23 mouse cellular contexts compared by ENCODE assay signal in the genomic region with DNA sequence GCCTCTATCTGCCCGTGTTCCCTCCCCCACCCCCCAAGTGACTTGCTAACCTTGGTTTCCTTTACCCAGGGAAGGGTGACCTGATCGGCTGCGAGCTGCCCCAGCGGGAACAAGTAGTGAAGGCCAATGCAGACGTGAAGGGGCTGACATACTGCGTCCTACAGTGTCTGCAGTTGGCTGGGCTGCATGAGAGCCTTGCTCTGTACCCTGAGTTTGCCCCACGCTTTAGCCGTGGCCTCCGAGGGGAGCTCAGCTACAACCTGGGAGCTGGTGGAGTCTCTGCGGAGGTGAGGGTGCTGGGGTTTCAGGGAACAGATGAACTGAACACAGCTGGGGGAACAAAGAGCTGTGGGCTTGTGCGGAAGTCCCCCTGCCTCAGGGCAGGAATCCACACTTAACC. TPM values are rescaled to one million over a fixed set of nuclear protein-coding genes. Genes with fewer than 3 reads are reported as not detected.
DNase-seq lines count a peak whose midpoint lies in the region; ATAC-seq and TF ChIP-seq lines count a peak whose summit lies in the region.
"Had no signal": no experiment of that assay in that cellular context is flagged by ENCODE, and none has a peak within 500 bp of the region (broad histone marks: within the 10 kb centered on the region; RNA-seq: fewer than 3 reads in every experiment).

No protein-coding gene starts in this region.

- no peak overlapping the region for H3K4me2 ChIP-seq in midbrain, postnatal 0 days (ENCODE audit: low read depth, low read length, poor library complexity, severe bottlenecking)
- H3K4me2 ChIP-seq: hindbrain, embryonic 14.5 days; liver, embryonic 11.5 days; midbrain, embryonic 15.5 days; stomach, embryonic 15.5 days had no signal

- peak overlapping the region; percentile 64 for H3K27ac ChIP-seq in midbrain, embryonic 10.5 days (replicated peaks)
- H3K27ac ChIP-seq in midbrain, postnatal 0 days (ENCODE audit: low read depth, low read length): no peak overlapping the region
- H3K27ac ChIP-seq in limb, embryonic 10.5 days: peak overlapping the region; percentile 65
- H3K27ac ChIP-seq: hindbrain, embryonic 14.5 days; midbrain, embryonic 15.5 days; stomach, embryonic 15.5 days had no signal

- H3K9ac ChIP-seq in midbrain, postnatal 0 days (replicated peaks; ENCODE audit: low read length, poor library complexity, severe bottlenecking): no peak overlapping the region
- H3K9ac ChIP-seq: hindbrain, embryonic 14.5 days; midbrain, embryonic 15.5 days; stomach, embryonic 15.5 days had no signal

- peaks cover 26% of the 10 kb centered on the region for H3K36me3 ChIP-seq in midbrain, embryonic 10.5 days
- peaks cover 11% of the 10 kb centered on the region; the same call in 1 of the 2 replicates for H3K36me3 ChIP-seq in midbrain, postnatal 0 days (ENCODE audit: insufficient read depth, low read length)
- H3K36me3 ChIP-seq in limb, embryonic 10.5 days: peaks cover 29% of the 10 kb centered on the region

- H3K4me3 ChIP-seq in midbrain, embryonic 10.5 days: no peak overlapping the region
- H3K4me3 ChIP-seq in midbrain, postnatal 0 days (ENCODE audit: low read depth, low read length): no peak overlapping the region
- H3K4me3 ChIP-seq in limb, embryonic 10.5 days: no peak overlapping the region
- H3K4me3 ChIP-seq: megakaryocyte, embryonic 14.5 days; midbrain, embryonic 15.5 days; stomach, embryonic 15.5 days had no signal

- 72% methylated on average over 11 of the region's 11 CpGs for whole genome bisulfite sequencing in midbrain, embryonic 10.5 days
- 68% methylated on average over 11 of the region's 11 CpGs for WGBS in midbrain, postnatal 0 days
- WGBS in limb, embryonic 10.5 days: 61% methylated on average over 11 of the region's 11 CpGs

- no peak for TF ChIP-seq CTCF in midbrain, postnatal 0 days (IDR thresholded peaks at IDR 0.05)

- H3K4me1 ChIP-seq in midbrain, embryonic 10.5 days: peaks cover 15% of the 10 kb centered on the region
- H3K4me1 ChIP-seq in midbrain, postnatal 0 days (ENCODE audit: insufficient read depth, low read length): no peaks in the 10 kb centered on the region
- peaks cover 21% of the 10 kb centered on the region for H3K4me1 ChIP-seq in limb, embryonic 10.5 days
- H3K4me1 ChIP-seq: midbrain, embryonic 15.5 days had no signal

- no peak for ATAC-seq in midbrain, postnatal 0 days (ENCODE audit: low FRiP score)
- ATAC-seq: activated CD4-positive, CD25-positive, alpha-beta regulatory T cell, adult 4 months; midbrain, embryonic 15.5 days had no signal

- H3K9me3 ChIP-seq in midbrain, embryonic 10.5 days (replicated peaks): no peaks in the 10 kb centered on the region
- H3K9me3 ChIP-seq in midbrain, postnatal 0 days (ENCODE audit: low read length): no peaks in the 10 kb centered on the region
- no peaks in the 10 kb centered on the region for H3K9me3 ChIP-seq in limb, embryonic 10.5 days (replicated peaks)
- H3K9me3 ChIP-seq: megakaryocyte, embryonic 14.5 days; midbrain, embryonic 15.5 days; stomach, embryonic 15.5 days had no signal

- H3K27me3 ChIP-seq in midbrain, embryonic 10.5 days (ENCODE audit: low read depth, poor library complexity, severe bottlenecking): peaks cover 19% of the 10 kb centered on the region
- no peaks in the 10 kb centered on the region for H3K27me3 ChIP-seq in midbrain, postnatal 0 days (ENCODE audit: insufficient read depth, low read length)
- peaks cover 20% of the 10 kb centered on the region for H3K27me3 ChIP-seq in limb, embryonic 10.5 days (ENCODE audit: low read depth, poor library complexity, severe bottlenecking)
- H3K27me3 ChIP-seq: stomach, embryonic 15.5 days had no signal

- no peak for DNase-seq in midbrain, embryonic 10.5 days (ENCODE audit: low spot score)
- DNase-seq in midbrain, postnatal 0 days (ENCODE audit: low spot score): no peak
- no peak for DNase-seq in limb, embryonic 10.5 days (ENCODE audit: low spot score)
- peak; percentile 65 to 70 for DNase-seq in thymus, postnatal 10 days (ENCODE audit: low spot score in 2 of 2)
- DNase-seq in frontal cortex, postnatal 14 days (ENCODE audit: low spot score in 2 of 2): no peak
- DNase-seq in yolk sac, embryonic 10.5 days (ENCODE audit: low spot score): no peak
- no peak for DNase-seq in retina, embryonic 14.5 days (ENCODE audit: low spot score)
- DNase-seq: adrenal gland, postnatal 36 days; cerebellum, adult 18-20 months; gastrocnemius, postnatal 25 days; kidney, adult 9 months; kidney, postnatal 25 days; lung, adult 18-20 months; lung, postnatal 14 days; retina, postnatal 1 day had no signal

RNA-seq across cellular contexts. Expression of a gene that starts 13.3 kb away (rescaled TPM):
- polyA plus RNA-seq in midbrain, embryonic 10.5 days (2016; fragmentation: Nextera tagmentation; extraction: Ambion mirVana): 0.07 TPM in 1 of 2 replicates, not detected in the other
- total RNA-seq in midbrain, postnatal 0 days (2014; rRNA removed): 1.6 and 3.6 TPM in 2 replicates
- polyA plus RNA-seq in midbrain, postnatal 0 days (2015; fragmentation: Nextera tagmentation; extraction: Ambion mirVana): 0.60 and 0.67 TPM in 2 replicates
- 0.15 TPM in 1 of 2 replicates, not detected in the other for polyA plus RNA-seq in limb, embryonic 10.5 days (2016; fragmentation: Nextera tagmentation; extraction: Ambion mirVana)
- total RNA-seq: gastrocnemius, postnatal 25 days had no signal
- polyA plus RNA-seq: activated CD4-positive, CD25-positive, alpha-beta regulatory T cell, adult 4 months had no signal

RNA-seq across cellular contexts. Expression of a gene that starts 13.8 kb away (rescaled TPM):
- polyA plus RNA-seq in midbrain, embryonic 10.5 days (2016; fragmentation: Nextera tagmentation; extraction: Ambion mirVana): 202 and 215 TPM in 2 replicates
- total RNA-seq in midbrain, postnatal 0 days (2014; rRNA removed): 223 and 225 TPM in 2 replicates
- polyA plus RNA-seq in midbrain, postnatal 0 days (2015; fragmentation: Nextera tagmentation; extraction: Ambion mirVana): 207 and 222 TPM in 2 replicates
- 180 and 190 TPM in 2 replicates for polyA plus RNA-seq in limb, embryonic 10.5 days (2016; fragmentation: Nextera tagmentation; extraction: Ambion mirVana)

RNA-seq across cellular contexts. Expression of a gene that starts 56.9 kb away (rescaled TPM):
- polyA plus RNA-seq in midbrain, embryonic 10.5 days (2016; fragmentation: Nextera tagmentation; extraction: Ambion mirVana): 61.2 and 70.7 TPM in 2 replicates
- 95.5 and 97.9 TPM in 2 replicates for total RNA-seq in midbrain, postnatal 0 days (2014; rRNA removed)
- 99.6 and 107 TPM in 2 replicates for polyA plus RNA-seq in midbrain, postnatal 0 days (2015; fragmentation: Nextera tagmentation; extraction: Ambion mirVana)
- polyA plus RNA-seq in limb, embryonic 10.5 days (2016; fragmentation: Nextera tagmentation; extraction: Ambion mirVana): 59.3 and 71.2 TPM in 2 replicates

RNA-seq across cellular contexts. Expression of a gene that starts 57.7 kb away (rescaled TPM):
- polyA plus RNA-seq in midbrain, embryonic 10.5 days (2016; fragmentation: Nextera tagmentation; extraction: Ambion mirVana): 0.11 and 0.19 TPM in 2 replicates
- total RNA-seq in midbrain, postnatal 0 days (2014; rRNA removed): 0.38 and 2.3 TPM in 2 replicates
- polyA plus RNA-seq in midbrain, postnatal 0 days (2015; fragmentation: Nextera tagmentation; extraction: Ambion mirVana): 1.4 and 1.6 TPM in 2 replicates
- 0.21 and 0.29 TPM in 2 replicates for polyA plus RNA-seq in limb, embryonic 10.5 days (2016; fragmentation: Nextera tagmentation; extraction: Ambion mirVana)
- total RNA-seq: gastrocnemius, postnatal 25 days; heart, postnatal 25 days; neutrophil, adult 5-6 weeks had no signal

Comparison
In these comparisons a context has a peak if more than half of its experiments do, and no peak if none do; other contexts are left out.
1. DNase-seq: peak in thymus, postnatal 10 days (2 of 2); none in midbrain, embryonic 10.5 days (single experiment), midbrain, postnatal 0 days (single experiment), limb, embryonic 10.5 days (single experiment), frontal cortex, postnatal 14 days (0 of 2), yolk sac, embryonic 10.5 days (single experiment) and retina, embryonic 14.5 days (single experiment).